In genomic region chr1:93871594-93872105, GRCm38 (mm10) we compare ENCODE assay signal across 12 mouse cellular contexts. TPM values are rescaled to one million over a fixed set of nuclear protein-coding genes. Genes with fewer than 3 reads are reported as not detected.
"Had no signal": no experiment of that assay in that cellular context is flagged by ENCODE, and none has a peak within 500 bp of the region (broad histone marks: within the 10 kb centered on the region; RNA-seq: fewer than 3 reads in every experiment).

No protein-coding gene starts in this region.

RNA-seq across cellular contexts. Expression of gene Gal3st2, which starts 10.5 kb away (rescaled TPM):
- total RNA-seq: midbrain, postnatal 0 days; monocyte, adult 5-6 weeks; neutrophil, adult 5-6 weeks had no signal
- polyA plus RNA-seq: liver, embryonic 14.5 days; liver, embryonic 16.5 days; lung, embryonic 14.5 days; midbrain, embryonic 10.5 days; midbrain, embryonic 12.5 days; midbrain, embryonic 15.5 days; midbrain, postnatal 0 days; neural tube, embryonic 12.5 days; neural tube, embryonic 14.5 days had no signal

RNA-seq across cellular contexts. Expression of gene Gal3st2b, which starts 46.5 kb away (rescaled TPM):
- total RNA-seq: midbrain, postnatal 0 days; monocyte, adult 5-6 weeks; neutrophil, adult 5-6 weeks had no signal
- polyA plus RNA-seq: liver, embryonic 14.5 days; liver, embryonic 16.5 days; lung, embryonic 14.5 days; lung, embryonic 16.5 days; midbrain, embryonic 10.5 days; midbrain, embryonic 12.5 days; midbrain, embryonic 15.5 days; neural tube, embryonic 12.5 days; neural tube, embryonic 14.5 days had no signal
